Mouse (Mus musculus) C2C12 (cell line): ENCODE data around the gene Ndufv3. TPM values are rescaled to one million over a fixed set of nuclear protein-coding genes. Genes with fewer than 3 reads are reported as not detected.

Source experiments
- H3K27me3 ChIP-seq: one replicate; pipeline ENCODE4 v1.6.1; 2011; ENCODE audit not compliant: control insufficient read depth, insufficient read depth, insufficient read length
- H3K36me3 ChIP-seq: one replicate; pipeline ENCODE4 v1.6.1; 2011; ENCODE audit not compliant: control insufficient read depth, insufficient read depth
- H3K4me3 ChIP-seq: one replicate; pipeline ENCODE4 v1.5.1; 2011; ENCODE audit warnings: mild to moderate bottlenecking, control low read depth; ENCODE audit not compliant: poor library complexity, insufficient read depth, severe bottlenecking
- H3K79me2 ChIP-seq: one replicate; pipeline ENCODE4 v1.6.1; 2011; ENCODE audit not compliant: control insufficient read depth, insufficient read depth
- H3K79me3 ChIP-seq: one replicate; pipeline ENCODE4 v1.6.1; 2011; ENCODE audit warnings: low read depth, control low read depth
- H3ac ChIP-seq: one replicate; pipeline ENCODE3; 2011; ENCODE audit warnings: low read depth; ENCODE audit not compliant: control insufficient read depth, insufficient read length
- CEBPB ChIP-seq: IDR thresholded peaks from one replicate; pipeline ENCODE4 v1.6.1; 2011; ENCODE audit warnings: low read depth, mild to moderate bottlenecking, control low read depth, moderate library complexity
- CTCF ChIP-seq: IDR thresholded peaks from one replicate; pipeline ENCODE4 v1.5.1; 2011; ENCODE audit not compliant: control insufficient read depth, insufficient read depth, insufficient read length
- FOSL1 ChIP-seq: IDR thresholded peaks from one replicate; pipeline ENCODE4 v1.8.0; 2011; ENCODE audit warnings: mild to moderate bottlenecking, low read length; ENCODE audit not compliant: poor library complexity, insufficient read depth, severe bottlenecking
- MAX ChIP-seq: IDR thresholded peaks from one replicate; pipeline ENCODE4 v1.6.1; 2011; ENCODE audit warnings: mild to moderate bottlenecking, control low read depth
- MYOD1 ChIP-seq: IDR thresholded peaks from one replicate; pipeline ENCODE4 v1.6.1; 2011; ENCODE audit warnings: low read depth; ENCODE audit not compliant: control insufficient read depth, insufficient read length
- MYOG ChIP-seq: IDR thresholded peaks from one replicate; pipeline ENCODE4 v1.6.1; 2011; ENCODE audit not compliant: control insufficient read depth, insufficient read length; ENCODE audit errors: extremely low read depth
- USF1 ChIP-seq: IDR thresholded peaks from one replicate; pipeline ENCODE4 v1.6.1; 2011; ENCODE audit warnings: low read depth, mild to moderate bottlenecking, control low read depth, moderate library complexity
- polyA plus RNA-seq: library from polyadenylated mRNA; unstranded; fragments of >200 nt; fragmentation: generic; extraction: Trizol; gene quantifications from one replicate; pipeline ENCODE4 v1.2.1, GENCODE M21; 2012; ENCODE audit warnings: missing spikeins

The Ndufv3 gene
- polyA plus RNA-seq, 1 experiment, result 178 TPM

DNA sequence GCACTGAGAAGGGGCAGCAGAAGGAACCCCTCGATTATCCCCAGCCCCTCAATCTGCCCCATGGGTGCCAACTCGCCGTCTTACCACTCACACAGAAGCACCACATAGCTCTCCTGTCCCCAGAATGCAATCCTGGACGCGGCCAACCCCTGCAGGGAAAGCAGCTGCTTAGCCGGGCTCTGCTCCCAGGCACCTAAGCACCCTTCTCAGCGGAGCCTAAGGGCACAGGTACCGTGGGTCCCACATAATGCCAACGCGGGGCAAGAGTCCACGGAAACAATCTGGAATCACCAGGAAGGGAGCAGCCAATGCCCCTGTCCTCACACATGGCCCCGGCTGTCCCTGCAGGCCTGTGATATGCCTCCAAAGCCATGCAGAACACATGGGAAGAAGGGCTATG lies 20.2 kb upstream of the Ndufv3 start:
- no peak overlapping the region for H3ac ChIP-seq
- no peaks in the 10 kb centered on the region for H3K27me3 ChIP-seq
- peaks cover 84% of the 10 kb centered on the region for H3K36me3 ChIP-seq
- H3K79me2 ChIP-seq, result peaks cover 4% of the 10 kb centered on the region
- H3K4me3 ChIP-seq, result no peak overlapping the region
- TF ChIP-seq MYOG, result no peak
- no peak for TF ChIP-seq MAX
- no peak for TF ChIP-seq CTCF
- TF ChIP-seq CEBPB, result no peak
- TF ChIP-seq USF1, result no peak
- TF ChIP-seq FOSL1, result no peak
- no peak for TF ChIP-seq MYOD1
- no peaks in the 10 kb centered on the region for H3K79me3 ChIP-seq

DNA sequence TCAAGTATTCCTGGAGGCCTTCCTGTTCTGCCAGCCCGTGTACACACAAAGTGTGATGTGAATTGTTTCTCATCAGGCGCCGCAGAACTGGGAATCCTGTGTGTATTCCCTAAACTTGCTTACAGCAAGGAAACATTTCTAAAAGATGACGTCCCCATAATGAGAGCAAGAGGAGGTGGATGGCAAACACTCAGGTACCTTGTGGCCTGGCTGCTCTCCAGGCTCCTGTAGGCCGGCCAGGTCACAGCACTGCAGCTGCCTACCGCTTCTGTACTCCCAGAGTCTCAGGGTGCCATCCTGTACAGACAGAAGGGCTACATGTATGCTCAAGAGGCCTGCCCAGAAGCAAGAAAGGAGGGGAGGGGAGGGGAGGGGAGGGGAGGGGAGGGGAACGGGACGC lies 19.5 kb upstream of the Ndufv3 start:
- no peaks in the 10 kb centered on the region for H3K79me3 ChIP-seq
- H3K27me3 ChIP-seq, result no peaks in the 10 kb centered on the region
- no peak overlapping the region for H3ac ChIP-seq
- peaks cover 11% of the 10 kb centered on the region for H3K79me2 ChIP-seq
- TF ChIP-seq FOSL1, result no peak
- H3K4me3 ChIP-seq, result no peak overlapping the region
- H3K36me3 ChIP-seq, result peaks cover 84% of the 10 kb centered on the region

DNA sequence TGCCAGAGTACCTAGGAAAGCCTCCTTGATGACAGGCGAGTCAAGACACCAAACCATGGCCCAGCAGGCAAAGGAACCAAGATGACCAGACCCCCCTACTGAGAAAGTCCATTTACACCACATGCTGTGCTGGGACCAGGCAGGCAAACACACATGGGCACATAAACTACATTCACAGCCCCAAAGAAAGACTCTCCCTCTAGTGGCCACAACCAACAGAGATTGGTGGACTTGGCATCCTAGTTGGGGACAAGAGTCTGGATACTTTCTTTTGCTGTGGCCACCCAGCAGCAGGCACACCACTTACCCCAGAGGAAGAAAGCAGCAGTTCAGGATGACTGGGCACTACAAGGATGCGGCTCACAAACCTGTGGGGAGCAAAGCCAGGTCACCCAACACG lies 19.0 kb upstream of the Ndufv3 start:
- H3K79me3 ChIP-seq, result peaks cover 4% of the 10 kb centered on the region
- no peaks in the 10 kb centered on the region for H3K27me3 ChIP-seq
- no peak overlapping the region for H3ac ChIP-seq
- TF ChIP-seq CTCF (no peak), MYOG (no peak), FOSL1 (no peak), MYOD1 (no peak), USF1 (no peak), CEBPB (no peak), MAX (no peak)
- peaks cover 16% of the 10 kb centered on the region for H3K79me2 ChIP-seq
- H3K36me3 ChIP-seq, result peaks cover 83% of the 10 kb centered on the region
- H3K4me3 ChIP-seq, result no peak overlapping the region

DNA sequence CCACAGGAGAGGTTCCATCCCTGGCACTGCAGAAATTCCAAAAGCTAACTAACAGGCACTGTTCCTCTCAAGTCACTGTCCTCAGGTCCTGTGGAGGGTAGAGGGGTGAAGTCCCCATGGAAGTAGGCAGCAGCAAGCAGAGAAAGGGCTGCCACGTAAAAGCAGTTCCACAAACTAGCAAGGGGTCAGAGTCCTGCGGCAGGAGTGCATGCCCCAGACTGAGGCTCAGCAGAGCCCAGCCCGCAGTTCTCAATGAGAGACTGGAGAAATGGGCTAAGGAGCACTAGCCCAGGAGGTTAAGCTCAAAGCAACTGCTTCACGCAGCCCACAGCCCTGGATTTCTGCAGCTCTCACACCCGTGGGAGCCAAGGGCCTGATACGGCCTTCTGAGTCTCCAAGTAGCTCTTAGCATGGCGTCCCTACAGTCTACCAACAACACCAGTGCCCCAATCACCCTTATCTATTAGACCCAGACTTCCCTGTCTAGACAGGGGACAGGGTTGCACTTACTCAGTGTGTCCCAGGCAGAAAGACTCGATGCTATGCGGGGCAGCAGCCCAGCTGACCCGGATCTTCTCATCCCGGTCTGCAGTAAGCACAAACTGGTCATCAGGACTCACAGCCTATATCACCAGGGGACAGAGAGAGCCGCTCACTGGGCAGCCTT lies 17.5 kb upstream of the Ndufv3 start:
- H3ac ChIP-seq, result no peak overlapping the region
- peaks cover 80% of the 10 kb centered on the region for H3K36me3 ChIP-seq
- H3K27me3 ChIP-seq, result no peaks in the 10 kb centered on the region
- peaks cover 24% of the 10 kb centered on the region for H3K79me2 ChIP-seq
- H3K79me3 ChIP-seq, result peaks cover 13% of the 10 kb centered on the region
- TF ChIP-seq MAX (no peak), CEBPB (no peak), CTCF (no peak), MYOG (no peak), MYOD1 (no peak), FOSL1 (no peak), USF1 (no peak)
- H3K4me3 ChIP-seq, result no peak overlapping the region

DNA sequence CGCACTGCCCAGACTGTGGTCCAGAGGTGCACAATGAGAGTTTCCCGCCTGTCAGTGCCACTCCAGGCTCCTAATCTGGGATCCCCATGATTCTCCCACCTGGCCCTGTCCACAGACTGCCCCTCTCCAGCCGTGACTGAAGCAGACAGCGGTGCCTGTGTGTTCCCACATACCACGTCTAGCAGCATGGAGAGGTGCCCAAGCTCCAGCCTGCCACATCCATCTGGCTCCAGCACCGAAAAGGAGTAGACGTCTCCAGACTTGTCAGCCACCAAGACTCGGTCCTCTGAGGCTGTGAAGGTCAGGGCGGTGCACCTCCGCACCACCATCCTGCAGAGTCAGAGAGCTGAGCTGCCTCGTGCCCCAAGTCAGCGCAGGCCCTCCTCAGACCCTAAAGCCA lies 16.6 kb upstream of the Ndufv3 start:
- TF ChIP-seq CEBPB (no peak), MYOG (no peak)
- H3K36me3 ChIP-seq, result peaks cover 83% of the 10 kb centered on the region
- H3K27me3 ChIP-seq, result no peaks in the 10 kb centered on the region
- H3ac ChIP-seq, result no peak overlapping the region
- no peak overlapping the region for H3K4me3 ChIP-seq
- H3K79me2 ChIP-seq, result peaks cover 34% of the 10 kb centered on the region
- peaks cover 15% of the 10 kb centered on the region for H3K79me3 ChIP-seq

DNA sequence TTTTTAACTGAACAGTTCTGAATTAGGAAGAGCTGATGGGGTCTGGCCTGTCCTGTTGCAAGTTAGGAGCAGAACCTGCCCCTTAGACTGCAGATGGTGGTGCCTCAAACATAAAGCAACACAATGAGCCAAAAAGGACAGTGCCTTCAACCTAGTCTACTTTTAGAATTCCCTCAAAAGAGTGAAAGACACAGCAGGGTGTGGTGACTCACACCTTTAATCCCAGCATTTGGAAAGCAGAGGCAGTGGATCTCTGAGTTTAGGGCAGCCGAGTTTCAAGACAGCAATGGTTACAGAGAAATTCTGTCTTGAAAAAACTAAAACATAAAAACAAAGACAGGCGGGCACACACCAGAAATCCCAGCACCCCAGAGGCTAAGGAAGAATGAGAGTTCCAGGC lies 16.0 kb upstream of the Ndufv3 start:
- Histone ChIP-seq H3K27me3 (no peaks in the 10 kb centered on the region), H3K36me3 (peaks cover 81% of the 10 kb centered on the region)
- no peak for TF ChIP-seq MYOG
- TF ChIP-seq FOSL1, result no peak
- TF ChIP-seq CEBPB, result no peak
- no peak for TF ChIP-seq MAX
- TF ChIP-seq USF1, result no peak
- no peak for TF ChIP-seq CTCF
- TF ChIP-seq MYOD1, result no peak

More for the DNA sequence above, 16.0 kb upstream of the Ndufv3 start:
- H3ac ChIP-seq, result no peak overlapping the region
- H3K79me2 ChIP-seq, result peaks cover 40% of the 10 kb centered on the region
- peaks cover 17% of the 10 kb centered on the region for H3K79me3 ChIP-seq
- no peak overlapping the region for H3K4me3 ChIP-seq
